Mouse (Mus musculus) heart, adult 2 months (tissue): ENCODE data around the gene Asap2.

Source experiments
- EP300 ChIP-seq: fragments of 200-500 bp; IDR thresholded peaks from 2 replicates; pipeline ENCODE4 v1.6.1; 2011; ENCODE audit warnings: low read depth, low read length, control low read depth; ENCODE audit not compliant: insufficient read depth
- POLR2A ChIP-seq: fragments of 200-500 bp; IDR thresholded peaks from 2 replicates; pipeline ENCODE4 v1.6.1; 2011; ENCODE audit warnings: mild to moderate bottlenecking, low read depth, low read length, control low read depth; ENCODE audit not compliant: insufficient read depth

- TF ChIP-seq EP300 (no peak), POLR2A (no peak)
Measured at GRCm38 (mm10) chr12:21123647-21124046, 133.4 kb downstream of the Asap2 start.
